Mouse (Mus musculus): ENCODE measurements around the gene Pspn. TPM values are rescaled to one million over a fixed set of nuclear protein-coding genes. Genes with fewer than 3 reads are reported as not detected.

Gene Pspn
- total RNA-seq (2014; rRNA removed; ENCODE audit: low replicate concordance) (not detected in 2 replicates), polyA plus RNA-seq (2015; fragmentation: Nextera tagmentation; extraction: Ambion mirVana) (0.27 TPM in 2 replicates)

GRCm38 (mm10) chr17:56999968-57000609, at the start of gene Pspn:
TSS of gene Pspn (minus strand) at chr17:57000018.
- H3K4me1 ChIP-seq (ENCODE audit: control insufficient read depth, insufficient read depth) = peaks cover 10% of the 10 kb centered on the region; the same call in 1 of the 2 replicates
- H3K27ac ChIP-seq (ENCODE audit: low read depth) = peak within 1 kb of the TSS; percentile 23; the same call in 1 of the 2 replicates
- no peak within 1 kb of the TSS for H3K4me2 ChIP-seq (ENCODE audit: low read depth, low read length)
- peaks cover 43% of the 10 kb centered on the region for H3K36me3 ChIP-seq (replicated peaks; ENCODE audit: control insufficient read depth, insufficient read depth, low read length)
- 80% methylated on average over 9 of the region's 9 CpGs for WGBS
- DNase-seq (ENCODE audit: low spot score) = no peak
- H3K27me3 ChIP-seq (ENCODE audit: control insufficient read depth, insufficient read depth, low read length) = no peaks in the 10 kb centered on the region
- H3K4me3 ChIP-seq (ENCODE audit: low read depth, low read length) = no peak within 1 kb of the TSS
- TF ChIP-seq CTCF (IDR thresholded peaks at IDR 0.05; ENCODE audit: low read depth) = no peak
- TF ChIP-seq EP300 (IDR thresholded peaks at IDR 0.05; ENCODE audit: low read depth) = no peak
- no peak within 1 kb of the TSS for H3K9ac ChIP-seq (replicated peaks; ENCODE audit: low read depth, low read length)
- no peaks in the 10 kb centered on the region for H3K9me3 ChIP-seq (replicated peaks; ENCODE audit: control insufficient read depth, low read length)
- no peak for ATAC-seq (ENCODE audit: insufficient read depth, low read depth)

DNA sequence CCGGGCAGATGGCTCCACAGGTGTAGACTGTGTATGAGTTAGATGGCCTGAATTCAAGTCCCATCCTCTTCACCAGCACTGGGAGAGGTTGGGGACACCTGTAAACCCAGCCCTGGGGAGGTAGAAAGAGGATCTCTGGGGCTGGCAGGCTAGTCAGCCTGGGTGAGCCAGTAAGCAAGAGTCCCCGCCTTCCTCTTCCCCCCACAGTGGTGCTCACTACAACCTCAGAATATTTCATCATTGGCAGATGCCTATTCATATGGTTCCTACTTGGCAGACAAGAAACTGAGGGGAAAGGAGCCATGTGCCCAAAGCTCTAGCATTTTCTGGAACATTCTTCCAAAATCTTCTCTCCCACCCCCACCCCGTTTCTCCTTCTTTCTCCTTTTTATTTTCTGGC, 49.0 kb upstream of the Pspn start:
- WGBS = 92% methylated on average over 3 of the region's 3 CpGs
- no peaks in the 10 kb centered on the region for H3K27me3 ChIP-seq (ENCODE audit: control insufficient read depth, insufficient read depth, low read length)
- H3K27ac ChIP-seq (ENCODE audit: low read depth) = no peak overlapping the region
- H3K4me3 ChIP-seq (ENCODE audit: low read depth, low read length) = no peak overlapping the region
- DNase-seq (ENCODE audit: low spot score) (no peak), ATAC-seq (ENCODE audit: insufficient read depth, low read depth) (no peak)
- no peaks in the 10 kb centered on the region for H3K4me1 ChIP-seq (ENCODE audit: control insufficient read depth, insufficient read depth)
- H3K36me3 ChIP-seq (replicated peaks; ENCODE audit: control insufficient read depth, insufficient read depth, low read length) = peaks cover 38% of the 10 kb centered on the region; the same call in 1 of the 2 replicates
- TF ChIP-seq CTCF (IDR thresholded peaks at IDR 0.05; ENCODE audit: low read depth) = no peak
- TF ChIP-seq EP300 (IDR thresholded peaks at IDR 0.05; ENCODE audit: low read depth) = no peak
- no peaks in the 10 kb centered on the region for H3K9me3 ChIP-seq (replicated peaks; ENCODE audit: control insufficient read depth, low read length)
- no peak overlapping the region for H3K4me2 ChIP-seq (ENCODE audit: low read depth, low read length)
- no peak overlapping the region for H3K9ac ChIP-seq (replicated peaks; ENCODE audit: low read depth, low read length)

- H3K27me3 ChIP-seq (ENCODE audit: control insufficient read depth, insufficient read depth, low read length) = no peaks in the 10 kb centered on the region
- no peak overlapping the region for H3K27ac ChIP-seq (ENCODE audit: low read depth)
- no peak overlapping the region for H3K4me2 ChIP-seq (ENCODE audit: low read depth, low read length)
- peak; percentile 15; the same call in 1 of the 2 replicates for ATAC-seq (ENCODE audit: insufficient read depth, low read depth)
- H3K36me3 ChIP-seq (replicated peaks; ENCODE audit: control insufficient read depth, insufficient read depth, low read length) = peaks cover 24% of the 10 kb centered on the region; the same call in 1 of the 2 replicates
- no peaks in the 10 kb centered on the region for H3K9me3 ChIP-seq (replicated peaks; ENCODE audit: control insufficient read depth, low read length)
- H3K9ac ChIP-seq (replicated peaks; ENCODE audit: low read depth, low read length) = no peak overlapping the region
- no peak overlapping the region for H3K4me3 ChIP-seq (ENCODE audit: low read depth, low read length)
- no peak for DNase-seq (ENCODE audit: low spot score)
- no peaks in the 10 kb centered on the region; the same call in 1 of the 2 replicates for H3K4me1 ChIP-seq (ENCODE audit: control insufficient read depth, insufficient read depth)
- no peak for TF ChIP-seq CTCF (IDR thresholded peaks at IDR 0.05; ENCODE audit: low read depth)
- WGBS = 33% methylated on average over 5 of the region's 5 CpGs
These were observed 47.6 kb upstream of the Pspn start for GRCm38 (mm10) chr17:57047406-57047805.

- no peak within 1 kb of the TSS for H3K4me2 ChIP-seq (ENCODE audit: low read depth, low read length)
- H3K4me3 ChIP-seq (ENCODE audit: low read depth, low read length) = no peak within 1 kb of the TSS
- DNase-seq (ENCODE audit: low spot score) (no peak), ATAC-seq (ENCODE audit: insufficient read depth, low read depth) (no peak)
- no peak within 1 kb of the TSS for H3K9ac ChIP-seq (replicated peaks; ENCODE audit: low read depth, low read length)
- H3K9me3 ChIP-seq (replicated peaks; ENCODE audit: control insufficient read depth, low read length) = no peaks in the 10 kb centered on the region
- no peak within 1 kb of the TSS for H3K27ac ChIP-seq (ENCODE audit: low read depth)
- WGBS = 69% methylated on average over 8 of the region's 8 CpGs
- H3K36me3 ChIP-seq (replicated peaks; ENCODE audit: control insufficient read depth, insufficient read depth, low read length) = 0 out of 2 replicates have a peak, but pooled peaks cover 13% of the 10 kb centered on the region
- no peak for TF ChIP-seq CTCF (IDR thresholded peaks at IDR 0.05; ENCODE audit: low read depth)
- TF ChIP-seq EP300 (IDR thresholded peaks at IDR 0.05; ENCODE audit: low read depth) = no peak
- H3K4me1 ChIP-seq (ENCODE audit: control insufficient read depth, insufficient read depth) = no peaks in the 10 kb centered on the region; the same call in 1 of the 2 replicates
- H3K27me3 ChIP-seq (ENCODE audit: control insufficient read depth, insufficient read depth, low read length) = no peaks in the 10 kb centered on the region
These were observed 41.7 kb upstream of the Pspn start, which contains the start of gene Slc25a41 for GRCm38 (mm10) chr17:57041554-57041953. TSS of gene Slc25a41 (minus strand) at chr17:57041654.

- H3K4me3 ChIP-seq (ENCODE audit: low read depth, low read length) = no peak overlapping the region
- DNase-seq (ENCODE audit: low spot score) = no peak
These were observed 39.2 kb upstream of the Pspn start for GRCm38 (mm10) chr17:57038978-57039377.

More at GRCm38 (mm10) chr17:57038978-57039377, 39.2 kb upstream of the Pspn start:
- H3K9me3 ChIP-seq (replicated peaks; ENCODE audit: control insufficient read depth, low read length) = no peaks in the 10 kb centered on the region
- no peak for ATAC-seq (ENCODE audit: insufficient read depth, low read depth)
- H3K9ac ChIP-seq (replicated peaks; ENCODE audit: low read depth, low read length) = no peak overlapping the region
- no peaks in the 10 kb centered on the region for H3K36me3 ChIP-seq (replicated peaks; ENCODE audit: control insufficient read depth, insufficient read depth, low read length)
- H3K4me1 ChIP-seq (ENCODE audit: control insufficient read depth, insufficient read depth) = no peaks in the 10 kb centered on the region; the same call in 1 of the 2 replicates
- TF ChIP-seq EP300 (IDR thresholded peaks at IDR 0.05; ENCODE audit: low read depth) = no peak
- TF ChIP-seq CTCF (IDR thresholded peaks at IDR 0.05; ENCODE audit: low read depth) = no peak
- no peak overlapping the region for H3K4me2 ChIP-seq (ENCODE audit: low read depth, low read length)
- no peak overlapping the region for H3K27ac ChIP-seq (ENCODE audit: low read depth)
- no peaks in the 10 kb centered on the region for H3K27me3 ChIP-seq (ENCODE audit: control insufficient read depth, insufficient read depth, low read length)
- 37% methylated on average over 8 of the region's 8 CpGs for WGBS

Data from heart, postnatal 0 days (tissue).